Mouse (Mus musculus): ENCODE results near the gene Plk5. TPM values are rescaled to one million over a fixed set of nuclear protein-coding genes. Genes with fewer than 3 reads are reported as not detected.

The Plk5 gene
- polyA plus RNA-seq (2014; fragmentation: Illumina TruSeq; extraction: RNeasy Lipid Tissue Mini Kit (QIAGEN cat#74804); ENCODE audit: low read depth, low replicate concordance) = 0.34 TPM

GRCm38 (mm10) chr10:80356001-80356682 lies at the start of gene Plk5:
Plk5 (plus strand) TSS chr10:80356459.

DNA sequence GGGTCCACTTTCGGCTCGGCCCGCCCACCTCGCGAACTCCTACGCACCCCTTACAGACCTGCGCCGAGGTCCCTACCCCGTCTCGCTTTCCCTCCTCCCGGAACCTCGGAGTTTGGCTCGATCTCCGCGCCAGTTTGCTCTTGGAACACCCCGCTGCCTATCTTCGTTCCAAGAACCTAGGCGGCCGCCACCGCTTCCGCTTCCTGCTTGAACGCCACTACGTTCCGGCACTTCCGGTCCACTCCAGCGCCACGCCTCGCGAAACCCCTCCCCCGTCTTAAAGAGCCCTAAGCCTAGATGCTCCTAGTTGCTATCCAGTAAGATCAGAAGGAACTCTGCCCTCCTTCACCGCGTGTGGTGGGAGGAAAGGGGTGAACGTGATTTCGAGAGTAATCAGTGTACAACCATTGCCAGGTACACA lies 35.9 kb upstream of the Plk5 start, which contains the start of gene 2310011J03Rik:
Gene 2310011J03Rik (minus strand): TSS at position 198 of the 421 bp plus-strand sequence.

GRCm38 (mm10) chr10:80329273-80330081 lies 26.8 kb upstream of the Plk5 start, which contains the start of the genes Pcsk4 and Reep6:
Pcsk4 (minus strand) TSS chr10:80329498.
Reep6 (plus strand) TSS chr10:80329953.

GRCm38 (mm10) chr10:80348244-80348781 lies 7.9 kb upstream of the Plk5 start, which contains the start of gene Adamtsl5:
Adamtsl5 (minus strand) TSS chr10:80348412.

GRCm38 (mm10) chr10:80387522-80387959 lies 31.3 kb downstream of the Plk5 start, which contains the start of gene Mex3d:
Mex3d (minus strand) TSS chr10:80387659.

GRCm38 (mm10) chr10:80399191-80399972 lies 43.1 kb downstream of the Plk5 start, which contains the start of gene Mbd3:
Mbd3 (minus strand) TSS chr10:80399550.

GRCm38 (mm10) chr10:80406684-80407501 lies 50.6 kb downstream of the Plk5 start, which contains the start of gene Uqcr11:
Uqcr11 (minus strand) TSS chr10:80406830.

Other genes starting within 250 kb of the Plk5 start
- 82.1 TPM for gene Stk11, start 240.7 kb upstream of the Plk5 start, polyA plus RNA-seq (2014; fragmentation: Illumina TruSeq; extraction: RNeasy Lipid Tissue Mini Kit (QIAGEN cat#74804); ENCODE audit: low read depth, low replicate concordance)
- gene Atp5d, start 217.8 kb upstream of the Plk5 start, polyA plus RNA-seq (2014; fragmentation: Illumina TruSeq; extraction: RNeasy Lipid Tissue Mini Kit (QIAGEN cat#74804); ENCODE audit: low read depth, low replicate concordance) = 268 TPM
- gene Cbarp, start 215.6 kb upstream of the Plk5 start, polyA plus RNA-seq (2014; fragmentation: Illumina TruSeq; extraction: RNeasy Lipid Tissue Mini Kit (QIAGEN cat#74804); ENCODE audit: low read depth, low replicate concordance) = 29.3 TPM
- gene Midn, start 208.2 kb upstream of the Plk5 start, polyA plus RNA-seq (2014; fragmentation: Illumina TruSeq; extraction: RNeasy Lipid Tissue Mini Kit (QIAGEN cat#74804); ENCODE audit: low read depth, low replicate concordance) = 28.1 TPM
- 219 TPM for gene Cirbp, start 190.5 kb upstream of the Plk5 start, polyA plus RNA-seq (2014; fragmentation: Illumina TruSeq; extraction: RNeasy Lipid Tissue Mini Kit (QIAGEN cat#74804); ENCODE audit: low read depth, low replicate concordance)
- gene 1600002K03Rik, start 183.5 kb upstream of the Plk5 start, polyA plus RNA-seq (2014; fragmentation: Illumina TruSeq; extraction: RNeasy Lipid Tissue Mini Kit (QIAGEN cat#74804); ENCODE audit: low read depth, low replicate concordance) = 19.9 TPM
- 1.4 TPM for gene Efna2, start 177.0 kb upstream of the Plk5 start, polyA plus RNA-seq (2014; fragmentation: Illumina TruSeq; extraction: RNeasy Lipid Tissue Mini Kit (QIAGEN cat#74804); ENCODE audit: low read depth, low replicate concordance)
- gene Mum1, start 130.0 kb upstream of the Plk5 start, polyA plus RNA-seq (2014; fragmentation: Illumina TruSeq; extraction: RNeasy Lipid Tissue Mini Kit (QIAGEN cat#74804); ENCODE audit: low read depth, low replicate concordance) = 56.7 TPM
- 123 TPM for gene Ndufs7, start 107.3 kb upstream of the Plk5 start, polyA plus RNA-seq (2014; fragmentation: Illumina TruSeq; extraction: RNeasy Lipid Tissue Mini Kit (QIAGEN cat#74804); ENCODE audit: low read depth, low replicate concordance)
- 196 TPM for gene Gamt, start 95.4 kb upstream of the Plk5 start, polyA plus RNA-seq (2014; fragmentation: Illumina TruSeq; extraction: RNeasy Lipid Tissue Mini Kit (QIAGEN cat#74804); ENCODE audit: low read depth, low replicate concordance)
- 85.8 TPM for gene Dazap1, start 95.0 kb upstream of the Plk5 start, polyA plus RNA-seq (2014; fragmentation: Illumina TruSeq; extraction: RNeasy Lipid Tissue Mini Kit (QIAGEN cat#74804); ENCODE audit: low read depth, low replicate concordance)
- gene Rps15, start 64.0 kb upstream of the Plk5 start, polyA plus RNA-seq (2014; fragmentation: Illumina TruSeq; extraction: RNeasy Lipid Tissue Mini Kit (QIAGEN cat#74804); ENCODE audit: low read depth, low replicate concordance) = 1,679 TPM
- 0.71 TPM for gene Apc2, start 60.5 kb upstream of the Plk5 start, polyA plus RNA-seq (2014; fragmentation: Illumina TruSeq; extraction: RNeasy Lipid Tissue Mini Kit (QIAGEN cat#74804); ENCODE audit: low read depth, low replicate concordance)
- 32.7 TPM for gene 2310011J03Rik, start 35.9 kb upstream of the Plk5 start, polyA plus RNA-seq (2014; fragmentation: Illumina TruSeq; extraction: RNeasy Lipid Tissue Mini Kit (QIAGEN cat#74804); ENCODE audit: low read depth, low replicate concordance)
- 5.3 TPM for gene Pcsk4, start 27.0 kb upstream of the Plk5 start, polyA plus RNA-seq (2014; fragmentation: Illumina TruSeq; extraction: RNeasy Lipid Tissue Mini Kit (QIAGEN cat#74804); ENCODE audit: low read depth, low replicate concordance)
- 55.6 TPM for gene Reep6, start 26.5 kb upstream of the Plk5 start, polyA plus RNA-seq (2014; fragmentation: Illumina TruSeq; extraction: RNeasy Lipid Tissue Mini Kit (QIAGEN cat#74804); ENCODE audit: low read depth, low replicate concordance)
- gene Adamtsl5, start 8.0 kb upstream of the Plk5 start, polyA plus RNA-seq (2014; fragmentation: Illumina TruSeq; extraction: RNeasy Lipid Tissue Mini Kit (QIAGEN cat#74804); ENCODE audit: low read depth, low replicate concordance) = 9.4 TPM
- gene Mex3d, start 31.2 kb downstream of the Plk5 start, polyA plus RNA-seq (2014; fragmentation: Illumina TruSeq; extraction: RNeasy Lipid Tissue Mini Kit (QIAGEN cat#74804); ENCODE audit: low read depth, low replicate concordance) = 14.4 TPM
- 113 TPM for gene Mbd3, start 43.1 kb downstream of the Plk5 start, polyA plus RNA-seq (2014; fragmentation: Illumina TruSeq; extraction: RNeasy Lipid Tissue Mini Kit (QIAGEN cat#74804); ENCODE audit: low read depth, low replicate concordance)
- gene Uqcr11, start 50.4 kb downstream of the Plk5 start, polyA plus RNA-seq (2014; fragmentation: Illumina TruSeq; extraction: RNeasy Lipid Tissue Mini Kit (QIAGEN cat#74804); ENCODE audit: low read depth, low replicate concordance) = 470 TPM
- gene Tcf3, start 77.2 kb downstream of the Plk5 start, polyA plus RNA-seq (2014; fragmentation: Illumina TruSeq; extraction: RNeasy Lipid Tissue Mini Kit (QIAGEN cat#74804); ENCODE audit: low read depth, low replicate concordance) = 33.4 TPM
- not detected for gene Onecut3, start 138.4 kb downstream of the Plk5 start, polyA plus RNA-seq (2014; fragmentation: Illumina TruSeq; extraction: RNeasy Lipid Tissue Mini Kit (QIAGEN cat#74804); ENCODE audit: low read depth, low replicate concordance)
- gene Atp8b3, start 182.7 kb downstream of the Plk5 start, polyA plus RNA-seq (2014; fragmentation: Illumina TruSeq; extraction: RNeasy Lipid Tissue Mini Kit (QIAGEN cat#74804); ENCODE audit: low read depth, low replicate concordance) = 26.6 TPM
- 24.3 TPM for gene Rexo1, start 205.1 kb downstream of the Plk5 start, polyA plus RNA-seq (2014; fragmentation: Illumina TruSeq; extraction: RNeasy Lipid Tissue Mini Kit (QIAGEN cat#74804); ENCODE audit: low read depth, low replicate concordance)
- 16.1 TPM for gene Klf16, start 220.9 kb downstream of the Plk5 start, polyA plus RNA-seq (2014; fragmentation: Illumina TruSeq; extraction: RNeasy Lipid Tissue Mini Kit (QIAGEN cat#74804); ENCODE audit: low read depth, low replicate concordance)
- gene Abhd17a, start 233.9 kb downstream of the Plk5 start, polyA plus RNA-seq (2014; fragmentation: Illumina TruSeq; extraction: RNeasy Lipid Tissue Mini Kit (QIAGEN cat#74804); ENCODE audit: low read depth, low replicate concordance) = 72.8 TPM
- 49.8 TPM for gene Scamp4, start 246.4 kb downstream of the Plk5 start, polyA plus RNA-seq (2014; fragmentation: Illumina TruSeq; extraction: RNeasy Lipid Tissue Mini Kit (QIAGEN cat#74804); ENCODE audit: low read depth, low replicate concordance)
- gene Adat3, start 246.4 kb downstream of the Plk5 start, polyA plus RNA-seq (2014; fragmentation: Illumina TruSeq; extraction: RNeasy Lipid Tissue Mini Kit (QIAGEN cat#74804); ENCODE audit: low read depth, low replicate concordance) = 3.3 TPM
- gene Gm49322, start 249.6 kb downstream of the Plk5 start, polyA plus RNA-seq (2014; fragmentation: Illumina TruSeq; extraction: RNeasy Lipid Tissue Mini Kit (QIAGEN cat#74804); ENCODE audit: low read depth, low replicate concordance) = 1.5 TPM

All from adipose tissue, adult 10 weeks (tissue).